Mouse (Mus musculus) embryonic facial prominence, embryonic 15.5 days (tissue): ENCODE data around the gene Golph3. TPM values are rescaled to one million over a fixed set of nuclear protein-coding genes. Genes with fewer than 3 reads are reported as not detected.

Experiments used
- ATAC-seq: fragments of 200-750 bp; cut with Nextera tagmentation; 2 replicates; pipeline ENCODE4 v1.8.0; 2017; ENCODE audit warnings: low read depth, moderate TSS enrichment; ENCODE audit not compliant: insufficient number of reproducible peaks, low FRiP score, low TSS enrichment
- H3K27ac ChIP-seq: fragments of 300-500 bp; sonication (generic); replicated peaks from 2 replicates; pipeline ENCODE4 v1.5.1; 2015; ENCODE audit warnings: mild to moderate bottlenecking, inconsistent platforms
- H3K27me3 ChIP-seq: fragments of 300-500 bp; sonication (generic); 2 replicates; pipeline ENCODE4 v1.6.1; 2015; ENCODE audit warnings: inconsistent platforms
- H3K36me3 ChIP-seq: fragments of 300-500 bp; sonication (generic); 2 replicates; pipeline ENCODE4 v1.6.1; 2015; ENCODE audit warnings: mild to moderate bottlenecking, inconsistent platforms
- H3K4me1 ChIP-seq: fragments of 300-500 bp; sonication (generic); 2 replicates; pipeline ENCODE4 v1.6.1; 2015; ENCODE audit warnings: inconsistent platforms
- H3K4me2 ChIP-seq: fragments of 300-500 bp; sonication (generic); replicated peaks from 2 replicates; pipeline ENCODE4 v1.6.1; 2015; ENCODE audit warnings: mild to moderate bottlenecking, inconsistent platforms
- H3K4me3 ChIP-seq: fragments of 300-500 bp; sonication (generic); replicated peaks from 2 replicates; pipeline ENCODE4 v1.5.1; 2015; ENCODE audit warnings: mild to moderate bottlenecking, inconsistent platforms
- H3K9ac ChIP-seq: fragments of 300-500 bp; sonication (generic); 2 replicates; pipeline ENCODE4 v1.6.1; 2015; ENCODE audit warnings: inconsistent platforms
- H3K9me3 ChIP-seq: fragments of 300-500 bp; sonication (generic); replicated peaks from 2 replicates; pipeline ENCODE4 v1.6.1; 2016; ENCODE audit warnings: inconsistent platforms
- WGBS: fragments of 180-500 bp; shearing (Covaris S2); methylation state at CpG from one replicate; pipeline ENCODE4 v1.1.7; 2015; 5-methylcytosine and 5-hydroxymethylcytosine counted together
- polyA plus RNA-seq: library from polyadenylated mRNA; unstranded; fragments of >200 nt; fragmentation: Nextera tagmentation; extraction: Ambion mirVana; gene quantifications from 2 replicates; pipeline ENCODE4 v1.2.1, GENCODE M21; 2015

The Golph3 gene
- polyA plus RNA-seq, 1 experiment from 2014 or later, result 93.5 TPM

GRCm38 (mm10) chr15:12388726-12389489 lies 67.7 kb downstream of the Golph3 start:
- H3K9me3 ChIP-seq, result no peaks in the 10 kb centered on the region
- no peak for ATAC-seq
- no peaks in the 10 kb centered on the region for H3K27me3 ChIP-seq
- 72% methylated on average over 15 of the region's 15 CpGs for whole genome bisulfite sequencing
- no peak overlapping the region for H3K9ac ChIP-seq
- H3K27ac ChIP-seq, result no peak overlapping the region
- H3K4me3 ChIP-seq, result no peak overlapping the region
- no peaks in the 10 kb centered on the region for H3K4me1 ChIP-seq
- 0 out of 2 replicates have a peak, but pooled peaks cover 10% of the 10 kb centered on the region for H3K36me3 ChIP-seq
- H3K4me2 ChIP-seq, result no peak overlapping the region

- Histone ChIP-seq H3K27ac (0 out of 2 replicates have a peak overlapping the region, but pooled peaks have one; percentile 11), H3K9ac (no peak overlapping the region), H3K9me3 (no peaks in the 10 kb centered on the region), H3K4me3 (no peak overlapping the region), H3K27me3 (no peaks in the 10 kb centered on the region), H3K4me2 (no peak overlapping the region), H3K36me3 (peaks cover 6% of the 10 kb centered on the region; the same call in 1 of the 2 replicates), H3K4me1 (no peaks in the 10 kb centered on the region)
- peak; percentile 76 for ATAC-seq
- 70% methylated on average over 10 of the region's 10 CpGs for WGBS
These were observed 73.5 kb downstream of the Golph3 start for GRCm38 (mm10) chr15:12394758-12395157.

- Histone ChIP-seq H3K9me3 (no peaks in the 10 kb centered on the region), H3K27ac (no peak overlapping the region), H3K4me1 (no peaks in the 10 kb centered on the region), H3K4me2 (no peak overlapping the region), H3K27me3 (no peaks in the 10 kb centered on the region), H3K9ac (no peak overlapping the region), H3K36me3 (peaks cover 16% of the 10 kb centered on the region; the same call in 1 of the 2 replicates), H3K4me3 (no peak overlapping the region)
- 67% methylated on average over 6 of the region's 6 CpGs for WGBS
- ATAC-seq, result no peak
These were observed 75.8 kb downstream of the Golph3 start for GRCm38 (mm10) chr15:12397032-12397431.

Other genes starting within 250 kb of the Golph3 start
- gene Zfr, start 203.6 kb upstream of the Golph3 start, polyA plus RNA-seq, result 114 and 129 TPM in 2 replicates
- gene Mtmr12, start 116.4 kb upstream of the Golph3 start, polyA plus RNA-seq, result 14.6 and 16.2 TPM in 2 replicates
- 2.6 TPM in 1 of 2 replicates, not detected in the other for gene 1810049J17Rik, start 449 bp downstream of the Golph3 start, polyA plus RNA-seq